Mouse (Mus musculus) hindbrain, embryonic 12.5 days (tissue): ENCODE measurements around the gene Slc29a2. TPM values are rescaled to one million over a fixed set of nuclear protein-coding genes. Genes with fewer than 3 reads are reported as not detected.
"Not testable (repeated sequence)": the region's sequence is repeated elsewhere in the genome, so short reads cannot be mapped to it uniquely, and the experiment has no call there.

ENCODE experiments used
- ATAC-seq: fragments of 200-750 bp; cut with Nextera tagmentation; 2 replicates; pipeline ENCODE4 v1.8.0; 2017; ENCODE audit warnings: moderate TSS enrichment; ENCODE audit not compliant: low FRiP score
- H3K27ac ChIP-seq: fragments of 300-500 bp; sonication (generic); 2 replicates; pipeline ENCODE4 v1.5.1; 2016; ENCODE audit warnings: mild to moderate bottlenecking
- H3K27me3 ChIP-seq: fragments of 300-500 bp; sonication (generic); 2 replicates; pipeline ENCODE4 v1.6.1; 2016; ENCODE audit warnings: mild to moderate bottlenecking
- H3K36me3 ChIP-seq: fragments of 300-500 bp; sonication (generic); 2 replicates; pipeline ENCODE4 v1.6.1; 2016; ENCODE audit warnings: mild to moderate bottlenecking
- H3K4me1 ChIP-seq: fragments of 300-500 bp; sonication (generic); 2 replicates; pipeline ENCODE4 v1.6.1; 2016
- H3K4me2 ChIP-seq: fragments of 300-500 bp; sonication (generic); replicated peaks from 2 replicates; pipeline ENCODE4 v1.6.1; 2016; ENCODE audit warnings: mild to moderate bottlenecking
- H3K4me3 ChIP-seq: fragments of 300-500 bp; sonication (generic); 2 replicates; pipeline ENCODE4 v1.5.1; 2016; ENCODE audit warnings: mild to moderate bottlenecking
- H3K9ac ChIP-seq: fragments of 300-500 bp; sonication (generic); 2 replicates; pipeline ENCODE4 v1.6.1; 2016; ENCODE audit warnings: mild to moderate bottlenecking, moderate library complexity
- H3K9me3 ChIP-seq: fragments of 300-500 bp; sonication (generic); replicated peaks from 2 replicates; pipeline ENCODE4 v1.6.1; 2016; ENCODE audit warnings: mild to moderate bottlenecking
- WGBS: fragments of 180-500 bp; shearing (Covaris S2); methylation state at CpG from one replicate; pipeline ENCODE4 v1.1.7; 2016; 5-methylcytosine and 5-hydroxymethylcytosine counted together
- polyA plus RNA-seq: library from polyadenylated mRNA; unstranded; fragments of >200 nt; fragmentation: Nextera tagmentation; extraction: Ambion mirVana; gene quantifications from 2 replicates; pipeline ENCODE4 v1.2.1, GENCODE M21; 2016

Slc29a2 gene
- polyA plus RNA-seq, 1 experiment from 2014 or later: 5.3 TPM

GRCm38 (mm10) chr19:5003644-5004043 lies 20.0 kb upstream of the Slc29a2 start:
- H3K36me3 ChIP-seq, H3K4me2 ChIP-seq, H3K4me3 ChIP-seq, H3K9ac ChIP-seq, H3K9me3 ChIP-seq, ATAC-seq, H3K27ac ChIP-seq, H3K4me1 ChIP-seq: not testable (repeated sequence)
- peaks cover 13% of the 10 kb centered on the region for H3K27me3 ChIP-seq
- 55% methylated on average over 2 of the region's 2 CpGs for WGBS

DNA sequence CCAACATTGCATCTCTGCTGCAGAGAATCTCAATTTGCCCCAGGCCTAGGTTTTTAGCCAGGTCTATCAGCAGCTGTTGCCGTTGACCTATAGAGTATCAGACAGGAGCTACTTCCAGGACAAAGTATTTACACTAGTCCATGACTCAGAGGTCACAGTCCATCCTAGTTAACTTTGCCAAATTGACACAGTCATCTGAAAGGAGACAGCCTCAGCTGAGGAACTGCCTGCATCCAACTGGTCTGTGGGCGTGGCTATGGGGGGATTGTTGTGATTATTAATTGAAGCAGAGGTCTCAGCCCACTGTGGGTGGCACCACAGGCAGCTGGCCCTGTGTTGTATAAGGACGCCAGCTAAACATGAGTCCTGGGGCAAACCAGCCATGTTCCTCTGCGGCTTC lies 18.7 kb upstream of the Slc29a2 start:
- H3K9me3 ChIP-seq: 0 out of 2 replicates have a peak, but pooled peaks cover 8% of the 10 kb centered on the region
- H3K9ac ChIP-seq: no peak overlapping the region
- no peak overlapping the region for H3K4me2 ChIP-seq
- no peaks in the 10 kb centered on the region for H3K36me3 ChIP-seq
- H3K4me3 ChIP-seq: no peak overlapping the region
- ATAC-seq: no peak
- no peak overlapping the region for H3K27ac ChIP-seq
- WGBS: 63% methylated on average over 4 of the region's 4 CpGs
- peaks cover 7% of the 10 kb centered on the region for H3K4me1 ChIP-seq
- peaks cover 8% of the 10 kb centered on the region for H3K27me3 ChIP-seq

GRCm38 (mm10) chr19:5013138-5013537 lies 10.5 kb upstream of the Slc29a2 start:
- 80% methylated on average over 8 of the region's 8 CpGs for WGBS

DNA sequence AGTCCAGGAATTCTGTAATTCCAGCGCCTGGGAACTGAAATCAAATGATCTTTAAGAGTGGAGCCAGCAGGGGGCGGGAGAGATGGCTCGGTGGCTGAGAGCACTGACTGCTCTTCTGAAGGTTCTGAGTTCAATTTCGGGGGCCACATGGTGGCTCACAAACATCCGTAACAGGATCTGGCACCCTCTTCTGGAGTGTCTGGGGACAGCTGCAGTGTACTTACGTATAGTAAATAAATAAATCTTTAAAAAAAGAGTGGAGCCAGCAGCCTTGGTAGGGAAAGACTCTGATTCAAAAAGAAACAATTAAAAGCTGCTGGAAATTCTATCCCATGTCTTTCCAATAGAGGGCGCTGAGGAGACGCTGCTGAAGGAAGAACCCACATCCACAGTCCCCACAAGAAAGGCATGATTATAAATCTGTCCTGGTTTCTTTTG lies 8.7 kb upstream of the Slc29a2 start:
- H3K27ac ChIP-seq: no peak overlapping the region
- no peaks in the 10 kb centered on the region for H3K9me3 ChIP-seq
- no peak for ATAC-seq
- H3K9ac ChIP-seq: no peak overlapping the region
- H3K27me3 ChIP-seq: 0 out of 2 replicates have a peak, but pooled peaks cover 6% of the 10 kb centered on the region
- 18% methylated on average over 8 of the region's 8 CpGs for WGBS
- H3K36me3 ChIP-seq: no peaks in the 10 kb centered on the region
- no peaks in the 10 kb centered on the region for H3K4me1 ChIP-seq
- no peak overlapping the region for H3K4me3 ChIP-seq
- H3K4me2 ChIP-seq: no peak overlapping the region

More at GRCm38 (mm10) chr19:5013138-5013537, 10.5 kb upstream of the Slc29a2 start:
- Histone ChIP-seq H3K4me2 (no peak overlapping the region), H3K4me3 (no peak overlapping the region), H3K9me3 (no peaks in the 10 kb centered on the region), H3K27ac (no peak overlapping the region), H3K4me1 (no peaks in the 10 kb centered on the region), H3K9ac (no peak overlapping the region), H3K36me3 (no peaks in the 10 kb centered on the region), H3K27me3 (peaks cover 6% of the 10 kb centered on the region; the same call in 1 of the 2 replicates)
- no peak for ATAC-seq

- H3K4me3 ChIP-seq: no peak overlapping the region
- H3K27me3 ChIP-seq: 0 out of 2 replicates have a peak, but pooled peaks cover 6% of the 10 kb centered on the region
- WGBS: 44% methylated on average over 10 of the region's 10 CpGs
- H3K4me1 ChIP-seq: no peaks in the 10 kb centered on the region
- no peak overlapping the region for H3K27ac ChIP-seq
- no peak overlapping the region for H3K4me2 ChIP-seq
- no peaks in the 10 kb centered on the region for H3K36me3 ChIP-seq
- ATAC-seq: no peak
- no peaks in the 10 kb centered on the region for H3K9me3 ChIP-seq
- no peak overlapping the region for H3K9ac ChIP-seq
These were observed 7.4 kb upstream of the Slc29a2 start for GRCm38 (mm10) chr19:5016221-5016742.

- Histone ChIP-seq H3K9ac (no peak overlapping the region), H3K36me3 (no peaks in the 10 kb centered on the region), H3K4me1 (no peaks in the 10 kb centered on the region), H3K4me3 (no peak overlapping the region), H3K27ac (no peak overlapping the region), H3K4me2 (no peak overlapping the region), H3K27me3 (0 out of 2 replicates have a peak, but pooled peaks cover 6% of the 10 kb centered on the region), H3K9me3 (no peaks in the 10 kb centered on the region)
- no peak for ATAC-seq
- WGBS: 19% methylated on average over 12 of the region's 12 CpGs
These were observed 6.9 kb upstream of the Slc29a2 start for GRCm38 (mm10) chr19:5016782-5017181.

GRCm38 (mm10) chr19:5017611-5018010 lies 6.0 kb upstream of the Slc29a2 start:
- ATAC-seq: no peak
- Histone ChIP-seq H3K36me3 (no peaks in the 10 kb centered on the region), H3K4me1 (no peaks in the 10 kb centered on the region), H3K27me3 (0 out of 2 replicates have a peak, but pooled peaks cover 2% of the 10 kb centered on the region), H3K4me3 (no peak overlapping the region), H3K27ac (no peak overlapping the region), H3K9ac (no peak overlapping the region), H3K9me3 (no peaks in the 10 kb centered on the region), H3K4me2 (no peak overlapping the region)
- WGBS: 83% methylated on average over 4 of the region's 4 CpGs

- H3K4me2 ChIP-seq: no peak overlapping the region
- H3K27ac ChIP-seq: no peak overlapping the region
- no peak overlapping the region for H3K4me3 ChIP-seq
- WGBS: 86% methylated on average over 3 of the region's 3 CpGs
- no peak for ATAC-seq
- no peak overlapping the region for H3K9ac ChIP-seq
- H3K36me3 ChIP-seq: no peaks in the 10 kb centered on the region
- H3K27me3 ChIP-seq: no peaks in the 10 kb centered on the region
- no peaks in the 10 kb centered on the region for H3K9me3 ChIP-seq
- no peaks in the 10 kb centered on the region for H3K4me1 ChIP-seq
These were observed 5.5 kb upstream of the Slc29a2 start for GRCm38 (mm10) chr19:5018191-5018590.

- Histone ChIP-seq H3K4me3 (no peak overlapping the region), H3K27me3 (no peaks in the 10 kb centered on the region), H3K27ac (no peak overlapping the region), H3K4me1 (no peaks in the 10 kb centered on the region), H3K9ac (no peak overlapping the region), H3K9me3 (no peaks in the 10 kb centered on the region), H3K4me2 (no peak overlapping the region), H3K36me3 (0 out of 2 replicates have a peak, but pooled peaks cover 2% of the 10 kb centered on the region)
- 96% methylated on average over 2 of the region's 2 CpGs for WGBS
- ATAC-seq: no peak
These were observed 2.2 kb upstream of the Slc29a2 start for GRCm38 (mm10) chr19:5021416-5021815.

GRCm38 (mm10) chr19:5026111-5026510 lies 2.5 kb downstream of the Slc29a2 start:
- H3K9ac ChIP-seq: no peak overlapping the region
- WGBS: 86% methylated on average over 8 of the region's 8 CpGs

DNA sequence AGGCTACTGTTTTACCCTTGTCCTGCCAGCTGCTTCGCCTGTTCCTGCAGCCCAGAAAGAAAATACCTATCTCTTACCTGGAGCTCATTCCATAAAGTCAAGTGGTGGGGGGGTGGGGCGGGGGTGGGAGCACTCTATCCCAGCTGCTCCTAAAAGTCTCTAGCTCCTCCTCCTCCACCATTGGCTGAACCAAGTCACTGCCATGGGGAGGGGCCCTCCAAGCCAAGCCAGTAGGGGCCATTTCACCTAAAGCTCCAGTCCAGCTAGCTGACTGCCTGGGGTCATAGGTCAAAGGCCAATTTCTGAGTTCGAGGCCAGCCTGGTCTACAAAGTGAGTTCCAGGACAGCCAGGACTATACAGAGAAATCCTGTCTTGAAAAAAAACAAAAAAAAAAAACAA lies 9.0 kb downstream of the Slc29a2 start:
- no peak for ATAC-seq
- H3K27me3 ChIP-seq: no peaks in the 10 kb centered on the region
- peaks cover 30% of the 10 kb centered on the region for H3K36me3 ChIP-seq
- H3K4me3 ChIP-seq: no peak overlapping the region
- H3K4me2 ChIP-seq: no peak overlapping the region
- H3K27ac ChIP-seq: no peak overlapping the region
- no peak overlapping the region for H3K9ac ChIP-seq
- 92% methylated on average over 3 of the region's 3 CpGs for WGBS
- H3K9me3 ChIP-seq: no peaks in the 10 kb centered on the region
- H3K4me1 ChIP-seq: peaks cover 2% of the 10 kb centered on the region; the same call in 1 of the 2 replicates

More at GRCm38 (mm10) chr19:5026111-5026510, 2.5 kb downstream of the Slc29a2 start:
- ATAC-seq: no peak
- Histone ChIP-seq H3K4me3 (no peak overlapping the region), H3K27ac (no peak overlapping the region), H3K27me3 (no peaks in the 10 kb centered on the region), H3K4me1 (no peaks in the 10 kb centered on the region), H3K4me2 (no peak overlapping the region), H3K36me3 (peaks cover 35% of the 10 kb centered on the region), H3K9me3 (no peaks in the 10 kb centered on the region)

- H3K4me3 ChIP-seq: no peak overlapping the region
- no peak overlapping the region for H3K4me2 ChIP-seq
- H3K9me3 ChIP-seq: no peaks in the 10 kb centered on the region
- no peaks in the 10 kb centered on the region for H3K27me3 ChIP-seq
- no peak overlapping the region for H3K27ac ChIP-seq
- H3K9ac ChIP-seq: no peak overlapping the region
- WGBS: 83% methylated on average over 4 of the region's 4 CpGs
- H3K4me1 ChIP-seq: peaks cover 24% of the 10 kb centered on the region
- no peak for ATAC-seq
- H3K36me3 ChIP-seq: no peaks in the 10 kb centered on the region
These were observed 12.9 kb downstream of the Slc29a2 start for GRCm38 (mm10) chr19:5036577-5036976.
